Mouse (Mus musculus) CH12.LX (cell line): Measurements from ENCODE around the gene Habp4. TPM values are rescaled to one million over a fixed set of nuclear protein-coding genes. Genes with fewer than 3 reads are reported as not detected.

ENCODE experiments used
- DNase-seq: peaks from one replicate; pipeline ENCODE4 v3.0.0-alpha.2; 2013; ENCODE audit errors: extremely low read depth
- H3K27ac ChIP-seq: 2 replicates; pipeline ENCODE4 v1.5.1; 2012; ENCODE audit warnings: low read depth, mild to moderate bottlenecking, control low read depth, moderate library complexity; ENCODE audit not compliant: insufficient read depth
- H3K27me3 ChIP-seq: replicated peaks from 2 replicates; pipeline ENCODE3; 2012; ENCODE audit warnings: inconsistent platforms
- H3K36me3 ChIP-seq, 2 experiments: replicated peaks in 1 of 2; 2 replicates each; pipeline versions ENCODE3 to v1.6.1; 2012; ENCODE audit warnings: inconsistent platforms in 1 of 2, low read length in 1 of 2, mild to moderate bottlenecking in 1 of 2, mixed read lengths in 1 of 2, moderate library complexity in 1 of 2; ENCODE audit not compliant: control insufficient read depth in 1 of 2, insufficient read depth in 1 of 2
- H3K4me1 ChIP-seq, 2 experiments: 2 replicates each; pipeline ENCODE4 v1.6.1; 2012; ENCODE audit warnings: inconsistent platforms in 1 of 2, moderate library complexity in 1 of 2; ENCODE audit not compliant: insufficient read depth in 2 of 2, control insufficient read depth in 1 of 2
- H3K4me2 ChIP-seq: 2 replicates; pipeline ENCODE4 v1.6.1; 2012; ENCODE audit warnings: low read depth, mild to moderate bottlenecking, control low read depth; ENCODE audit not compliant: poor library complexity, insufficient read depth, severe bottlenecking
- H3K4me3 ChIP-seq, 3 experiments: fragments of 150-350 bp in 1 of 3; sonication (generic) in 1 of 3; replicated peaks in 1 of 3; 2 replicates each; pipeline versions ENCODE3 to v1.5.1; 2011 to 2012; ENCODE audit warnings: low read depth in 2 of 3, low read length in 2 of 3, mild to moderate bottlenecking in 2 of 3, moderate library complexity in 2 of 3, control low read depth in 1 of 3, improper control_type of control experiment in 1 of 3, inconsistent platforms in 1 of 3, mixed read lengths in 1 of 3; ENCODE audit not compliant: poor library complexity in 1 of 3
- H3K79me2 ChIP-seq: replicated peaks from 2 replicates; pipeline ENCODE4 v1.6.1; 2012; ENCODE audit warnings: mild to moderate bottlenecking, moderate library complexity; ENCODE audit not compliant: control insufficient read depth, poor library complexity, insufficient read depth, severe bottlenecking; ENCODE audit errors: extremely low read depth
- H3K9ac ChIP-seq: 2 replicates; pipeline ENCODE4 v1.6.1; 2012; ENCODE audit warnings: low read depth, mild to moderate bottlenecking, control low read depth, moderate library complexity; ENCODE audit not compliant: insufficient read depth
- H3K9me3 ChIP-seq: replicated peaks from 2 replicates; pipeline ENCODE3; 2012; ENCODE audit warnings: low read length, inconsistent platforms, mixed read lengths
- BHLHE40 ChIP-seq: IDR thresholded peaks from 2 replicates; pipeline ENCODE4 v1.6.1; 2011; ENCODE audit warnings: mild to moderate bottlenecking, low read depth, low read length, improper control_type of control experiment
- E2F4 ChIP-seq: IDR thresholded peaks from 2 replicates; pipeline ENCODE4 v1.6.1; 2011; ENCODE audit warnings: low read depth, low read length, improper control_type of control experiment; ENCODE audit not compliant: insufficient replicate concordance
- ELF1 ChIP-seq: IDR thresholded peaks from 2 replicates; pipeline ENCODE4 v1.6.1; 2014; ENCODE audit warnings: low read depth, mild to moderate bottlenecking, inconsistent platforms, low read length, improper control_type of control experiment
- ETS1 ChIP-seq: conservative IDR thresholded peaks from 2 replicates; pipeline ENCODE4 v1.6.1; 2012; ENCODE audit warnings: low read depth, mild to moderate bottlenecking, inconsistent platforms, low read length, improper control_type of control experiment, moderate library complexity
- HCFC1 ChIP-seq: IDR thresholded peaks from 2 replicates; pipeline ENCODE4 v1.6.1; 2012; ENCODE audit warnings: low read depth, mild to moderate bottlenecking, inconsistent platforms, low read length, improper control_type of control experiment
- IRF4 ChIP-seq: IDR thresholded peaks from 2 replicates; pipeline ENCODE4 v1.6.1; 2014; ENCODE audit warnings: low read depth, mild to moderate bottlenecking, inconsistent platforms, low read length, improper control_type of control experiment
- MXI1 ChIP-seq: IDR thresholded peaks from 2 replicates; pipeline ENCODE4 v1.6.1; 2011; ENCODE audit warnings: mild to moderate bottlenecking, low read depth, low read length, improper control_type of control experiment
- PAX5 ChIP-seq: IDR thresholded peaks from 2 replicates; pipeline ENCODE4 v1.6.1; 2012; ENCODE audit warnings: low read length, inconsistent platforms, mixed read lengths
- POLR2A ChIP-seq: IDR thresholded peaks from 2 replicates; pipeline ENCODE4 v1.6.1; 2011; ENCODE audit warnings: low read depth, mild to moderate bottlenecking, improper control_type of control experiment, low read length
- POLR2AphosphoS2 ChIP-seq: IDR thresholded peaks from 2 replicates; pipeline ENCODE4 v1.6.1; 2011; ENCODE audit warnings: low read depth, low read length, improper control_type of control experiment
- RAD21 ChIP-seq: IDR thresholded peaks from 2 replicates; pipeline ENCODE4 v1.6.1; 2011; ENCODE audit warnings: low read depth, mild to moderate bottlenecking, low read length, improper control_type of control experiment, moderate library complexity
- SMC3 ChIP-seq: IDR thresholded peaks from 2 replicates; pipeline ENCODE4 v1.6.1; 2011; ENCODE audit warnings: low read depth, low read length, improper control_type of control experiment
- TBP ChIP-seq: conservative IDR thresholded peaks from 2 replicates; pipeline ENCODE4 v1.6.1; 2011; ENCODE audit warnings: low read depth, low read length, improper control_type of control experiment
- UBTF ChIP-seq: IDR thresholded peaks from 2 replicates; pipeline ENCODE4 v1.6.1; 2012; ENCODE audit warnings: low read depth, mild to moderate bottlenecking, inconsistent platforms, low read length, improper control_type of control experiment, moderate library complexity
- ZKSCAN1 ChIP-seq: IDR thresholded peaks from 2 replicates; pipeline ENCODE4 v1.6.1; 2012; ENCODE audit warnings: low read depth, inconsistent platforms, low read length, improper control_type of control experiment, borderline replicate concordance
- ZNF384 ChIP-seq: IDR thresholded peaks from 2 replicates; pipeline ENCODE4 v1.6.1; 2012; ENCODE audit warnings: low read depth, low read length, improper control_type of control experiment, inconsistent platforms
- dilution Hi-C: fragments of 300-500 bp; cut with MboI; formaldehyde crosslinking; loops from 2 replicates; pipeline ENCODE4 v1.14.3; 2020; ENCODE audit warnings: low sequenced_read_pairs; ENCODE audit not compliant: extremely low pct_unique_long_range_greater_than_20kb, extremely low pct_ligation_motif_present
- in situ Hi-C: fragments of 300-500 bp; cut with MboI; formaldehyde crosslinking; loops from 3 replicates; pipeline ENCODE4 v1.14.3; 2019; ENCODE audit warnings: low sequenced_read_pairs, low pct_ligation_motif_present, low pct_unique_long_range_greater_than_20kb, mixed read lengths
- polyA plus RNA-seq: library from polyadenylated mRNA; unstranded; fragments of >175 nt; gene quantifications from 2 replicates; pipeline ENCODE4 v1.2.1, GENCODE M21; 2012; ENCODE audit warnings: low read depth; ENCODE audit not compliant: insufficient read length
- total RNA-seq, 2 experiments: library from RNA; depleted of rRNA; stranded (reverse); fragments of 300-350 nt in 1 of 2; fragments of >200 nt in 1 of 2; gene quantifications; 2 replicates each; pipeline ENCODE4 v1.2.3; 2012 to 2014

The Habp4 gene
- total and polyA plus RNA-seq, 3 experiments, result 3.3 to 3.5 (median 3.3) TPM

GRCm38 (mm10) chr13:64182091-64182490 lies 20.5 kb downstream of the Habp4 start:
- TF ChIP-seq PAX5, result no peak
- TF ChIP-seq E2F4, result no peak
- TF ChIP-seq IRF4, result no peak
- TF ChIP-seq ELF1, result no peak
- no peak for TF ChIP-seq UBTF
- no peak for TF ChIP-seq TBP
- no peak for TF ChIP-seq MXI1
- no peak for TF ChIP-seq BHLHE40
- no peak for TF ChIP-seq ZNF384
- TF ChIP-seq RAD21, result no peak
- no peak for TF ChIP-seq SMC3
- TF ChIP-seq ZKSCAN1, result no peak
- TF ChIP-seq ETS1, result no peak
- no peak for TF ChIP-seq POLR2AphosphoS2
- dilution Hi-C loops, result no loop called here
- DNase-seq, result no peak
- Histone ChIP-seq H3K27me3 (peaks cover 1% of the 10 kb centered on the region), H3K36me3 (no peaks in the 10 kb centered on the region), H3K9me3 (no peaks in the 10 kb centered on the region), H3K9ac (no peak overlapping the region), H3K4me2 (no peak overlapping the region), H3K79me2 (no peaks in the 10 kb centered on the region), H3K4me3 (no peak overlapping the region), H3K4me1 (peaks cover 7 to 24% of the 10 kb centered on the region in 2 experiments; a peak in 2 of 4 replicates), H3K27ac (no peak overlapping the region)
- in situ Hi-C loops, result loop anchor here (10.0 kb wide), 1 partner anchor 133 kb away; the partner anchor contains the start of gene Aaed1

- no peak overlapping the region for H3K9ac ChIP-seq
- H3K4me3 ChIP-seq, result no peak overlapping the region
- no peak overlapping the region for H3K27ac ChIP-seq
- H3K36me3 ChIP-seq, result no peaks in the 10 kb centered on the region
- peaks cover 1% of the 10 kb centered on the region for H3K27me3 ChIP-seq
- H3K79me2 ChIP-seq, result no peaks in the 10 kb centered on the region
- dilution Hi-C loops (no loop called here), in situ Hi-C loops (loop anchor here (10.0 kb wide), 1 partner anchor 131 kb away; the partner anchor contains the start of gene Aaed1)
- no peaks in the 10 kb centered on the region for H3K9me3 ChIP-seq
- H3K4me2 ChIP-seq, result no peak overlapping the region
- H3K4me1 ChIP-seq, result peaks cover 7 to 29% of the 10 kb centered on the region in 2 experiments; a peak in 2 of 4 replicates
- TF ChIP-seq TBP (no peak), HCFC1 (no peak), POLR2A (no peak)
- no peak for DNase-seq
These were observed 22.0 kb downstream of the Habp4 start for GRCm38 (mm10) chr13:64183583-64183982.
